Mouse (Mus musculus) liver, embryonic 13.5 days (tissue): ENCODE results near the gene Sucla2. TPM values are rescaled to one million over a fixed set of nuclear protein-coding genes. Genes with fewer than 3 reads are reported as not detected.
"Not testable (repeated sequence)": the region's sequence is repeated elsewhere in the genome, so short reads cannot be mapped to it uniquely, and the experiment has no call there.

Source experiments
- ATAC-seq: fragments of 200-750 bp; cut with Nextera tagmentation; 2 replicates; pipeline ENCODE4 v1.8.0; 2017; ENCODE audit warnings: low read depth, mild to moderate bottlenecking, moderate number of reproducible peaks, moderate library complexity
- DNase-seq: peaks from one replicate; pipeline ENCODE4 v3.0.0; 2022
- H3K27ac ChIP-seq: fragments of 300-500 bp; sonication (generic); 2 replicates; pipeline ENCODE4 v1.5.1; 2015; ENCODE audit warnings: moderate library complexity, mild to moderate bottlenecking, inconsistent platforms
- H3K27me3 ChIP-seq: fragments of 300-500 bp; sonication (generic); 2 replicates; pipeline ENCODE4 v1.6.1; 2015; ENCODE audit warnings: mild to moderate bottlenecking, inconsistent platforms
- H3K36me3 ChIP-seq: fragments of 300-500 bp; sonication (generic); 2 replicates; pipeline ENCODE4 v1.6.1; 2015; ENCODE audit warnings: mild to moderate bottlenecking, inconsistent platforms
- H3K4me1 ChIP-seq: fragments of 300-500 bp; sonication (generic); replicated peaks from 2 replicates; pipeline ENCODE4 v1.6.1; 2015; ENCODE audit warnings: inconsistent platforms
- H3K4me2 ChIP-seq: fragments of 300-500 bp; sonication (generic); 2 replicates; pipeline ENCODE4 v1.6.1; 2015; ENCODE audit warnings: inconsistent platforms, mild to moderate bottlenecking, moderate library complexity
- H3K4me3 ChIP-seq: fragments of 300-500 bp; sonication (generic); replicated peaks from 2 replicates; pipeline ENCODE4 v1.5.1; 2015; ENCODE audit warnings: mild to moderate bottlenecking, inconsistent platforms
- H3K9ac ChIP-seq: fragments of 300-500 bp; sonication (generic); 2 replicates; pipeline ENCODE4 v1.6.1; 2015; ENCODE audit warnings: mild to moderate bottlenecking, inconsistent platforms
- H3K9me3 ChIP-seq: fragments of 300-500 bp; sonication (generic); replicated peaks from 2 replicates; pipeline ENCODE4 v1.6.1; 2016; ENCODE audit warnings: inconsistent platforms
- WGBS: fragments of 180-500 bp; shearing (Covaris S2); methylation state at CpG from one replicate; pipeline ENCODE4 v1.1.7; 2015; ENCODE audit not compliant: insufficient replicate concordance; 5-methylcytosine and 5-hydroxymethylcytosine counted together
- polyA plus RNA-seq: library from polyadenylated mRNA; unstranded; fragments of >200 nt; fragmentation: Nextera tagmentation; extraction: Ambion mirVana; gene quantifications from 2 replicates; pipeline ENCODE4 v1.2.1, GENCODE M21; 2015

The Sucla2 gene
- polyA plus RNA-seq, 1 experiment from 2014 or later: 60.6 TPM

GRCm38 (mm10) chr14:73553122-73553696, 28.1 kb downstream of the Sucla2 start:
- H3K4me1 ChIP-seq: peaks cover 27% of the 10 kb centered on the region
- peak overlapping the region; percentile 67 for H3K27ac ChIP-seq
- peak; percentile 57 for ATAC-seq
- DNase-seq: no peak
- peak overlapping the region; percentile 99 for H3K4me3 ChIP-seq
- H3K9ac ChIP-seq: peak overlapping the region; percentile 96
- H3K9me3 ChIP-seq: no peaks in the 10 kb centered on the region
- H3K4me2 ChIP-seq: peak overlapping the region; percentile 84
- peaks cover 9% of the 10 kb centered on the region for H3K36me3 ChIP-seq
- WGBS: 1% methylated on average over 10 of the region's 10 CpGs
- H3K27me3 ChIP-seq: no peaks in the 10 kb centered on the region

- not testable (repeated sequence) for H3K4me2 ChIP-seq, H3K9me3 ChIP-seq, H3K27me3 ChIP-seq, H3K27ac ChIP-seq, ATAC-seq, H3K4me3 ChIP-seq, DNase-seq, H3K9ac ChIP-seq, H3K4me1 ChIP-seq
- WGBS: 79% methylated on average over 4 of the region's 4 CpGs
- peaks cover 21% of the 10 kb centered on the region for H3K36me3 ChIP-seq
Measured at GRCm38 (mm10) chr14:73569831-73570230, 44.7 kb downstream of the Sucla2 start.

- WGBS: 74% methylated on average over 4 of the region's 4 CpGs
- peaks cover 1% of the 10 kb centered on the region; the same call in 1 of the 2 replicates for H3K4me1 ChIP-seq
- no peak overlapping the region for H3K4me3 ChIP-seq
- H3K9me3 ChIP-seq: no peaks in the 10 kb centered on the region
- H3K4me2 ChIP-seq: no peak overlapping the region
- DNase-seq: no peak
- no peak for ATAC-seq
- no peaks in the 10 kb centered on the region for H3K27me3 ChIP-seq
- H3K9ac ChIP-seq: no peak overlapping the region
- peaks cover 29% of the 10 kb centered on the region for H3K36me3 ChIP-seq
- H3K27ac ChIP-seq: no peak overlapping the region
Measured at GRCm38 (mm10) chr14:73571143-73571542, 46.0 kb downstream of the Sucla2 start.

- Histone ChIP-seq H3K27ac (no peak overlapping the region), H3K4me2 (no peak overlapping the region), H3K4me1 (peaks cover 9% of the 10 kb centered on the region; the same call in 1 of the 2 replicates), H3K27me3 (no peaks in the 10 kb centered on the region), H3K4me3 (no peak overlapping the region), H3K9ac (no peak overlapping the region), H3K36me3 (peaks cover 30% of the 10 kb centered on the region), H3K9me3 (no peaks in the 10 kb centered on the region)
- ATAC-seq (no peak), DNase-seq (no peak)
- 70% methylated on average over 5 of the region's 5 CpGs for WGBS
Measured at GRCm38 (mm10) chr14:73574053-73574452, 48.9 kb downstream of the Sucla2 start.

DNA sequence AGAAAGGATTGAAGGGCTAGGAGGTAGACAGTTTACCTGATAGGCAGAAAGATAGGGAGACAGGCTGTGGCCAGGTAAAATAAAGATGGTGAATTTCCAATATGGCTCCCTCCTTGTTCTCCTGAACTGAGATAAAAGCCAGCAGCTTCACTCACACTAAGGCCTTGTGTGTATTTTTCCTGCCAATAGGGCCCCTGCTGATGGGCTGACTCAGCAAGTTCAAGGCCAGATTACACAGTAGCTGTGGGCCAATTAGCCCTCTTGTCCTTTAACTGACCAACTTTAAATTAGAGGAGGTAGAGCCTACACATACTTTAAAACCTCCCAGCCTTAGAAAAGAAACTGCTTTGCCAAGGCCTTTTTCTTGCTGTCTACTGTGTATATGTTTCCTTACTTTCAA, 51.2 kb downstream of the Sucla2 start:
- Histone ChIP-seq H3K27me3 (no peaks in the 10 kb centered on the region), H3K27ac (no peak overlapping the region), H3K4me2 (no peak overlapping the region), H3K9me3 (no peaks in the 10 kb centered on the region), H3K4me1 (peaks cover 9% of the 10 kb centered on the region; the same call in 1 of the 2 replicates), H3K4me3 (no peak overlapping the region), H3K9ac (no peak overlapping the region), H3K36me3 (peaks cover 29% of the 10 kb centered on the region)
- ATAC-seq: no peak
- no peak for DNase-seq

- Histone ChIP-seq H3K9me3 (no peaks in the 10 kb centered on the region), H3K4me3 (no peak overlapping the region), H3K4me1 (no peaks in the 10 kb centered on the region), H3K9ac (no peak overlapping the region), H3K36me3 (peaks cover 23% of the 10 kb centered on the region), H3K27me3 (no peaks in the 10 kb centered on the region), H3K4me2 (no peak overlapping the region), H3K27ac (no peak overlapping the region)
- 58% methylated on average over 1 of the region's 1 CpGs for WGBS
- no peak for DNase-seq
- no peak for ATAC-seq
Measured at GRCm38 (mm10) chr14:73588080-73588479, 63.0 kb downstream of the Sucla2 start.

DNA sequence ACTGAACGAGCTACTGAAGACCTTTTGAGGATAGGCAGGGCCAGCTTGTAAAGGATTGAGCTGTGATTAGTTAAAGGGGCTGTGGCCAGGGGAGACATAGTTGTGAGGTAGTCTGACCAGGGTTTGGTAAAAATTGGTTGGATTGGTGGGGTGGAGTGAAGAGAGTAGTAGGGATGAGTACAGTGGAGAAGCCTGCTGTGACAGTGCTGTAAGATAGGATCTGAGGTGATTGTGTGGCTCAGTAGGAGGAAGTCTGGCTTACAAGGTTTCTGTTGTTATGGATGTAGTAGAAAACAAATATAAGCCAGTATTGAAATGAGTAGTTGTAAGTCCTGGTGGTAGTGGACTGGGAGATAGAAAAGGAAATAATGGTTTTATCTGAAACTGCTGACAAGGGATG, 67.0 kb downstream of the Sucla2 start:
- Histone ChIP-seq H3K4me2 (no peak overlapping the region), H3K27me3 (no peaks in the 10 kb centered on the region), H3K4me1 (no peaks in the 10 kb centered on the region), H3K4me3 (no peak overlapping the region), H3K36me3 (peaks cover 36% of the 10 kb centered on the region), H3K27ac (no peak overlapping the region), H3K9ac (no peak overlapping the region), H3K9me3 (no peaks in the 10 kb centered on the region)
- ATAC-seq (no peak), DNase-seq (no peak)
- 70% methylated on average over 1 of the region's 1 CpGs for whole genome bisulfite sequencing

DNA sequence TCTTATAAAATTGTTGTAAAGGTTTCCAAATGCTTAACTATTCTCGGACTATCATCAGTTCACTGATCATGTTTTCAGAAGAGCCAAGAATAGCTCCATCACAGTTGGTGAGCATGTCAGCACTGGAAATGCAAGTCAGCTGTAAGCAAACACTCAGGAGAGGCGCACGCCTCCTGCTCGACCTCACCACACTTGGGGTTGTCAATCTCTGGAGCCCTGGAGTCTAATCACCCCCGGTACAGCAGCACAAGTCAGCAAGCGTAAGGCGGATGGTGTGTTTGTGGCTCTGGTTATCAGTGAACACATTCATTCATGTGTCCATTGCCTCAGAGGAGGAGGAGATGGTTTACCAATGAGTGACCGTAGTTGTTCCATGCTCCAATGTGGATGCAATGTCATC, 74.6 kb downstream of the Sucla2 start:
- H3K4me2 ChIP-seq: no peak overlapping the region

DNA sequence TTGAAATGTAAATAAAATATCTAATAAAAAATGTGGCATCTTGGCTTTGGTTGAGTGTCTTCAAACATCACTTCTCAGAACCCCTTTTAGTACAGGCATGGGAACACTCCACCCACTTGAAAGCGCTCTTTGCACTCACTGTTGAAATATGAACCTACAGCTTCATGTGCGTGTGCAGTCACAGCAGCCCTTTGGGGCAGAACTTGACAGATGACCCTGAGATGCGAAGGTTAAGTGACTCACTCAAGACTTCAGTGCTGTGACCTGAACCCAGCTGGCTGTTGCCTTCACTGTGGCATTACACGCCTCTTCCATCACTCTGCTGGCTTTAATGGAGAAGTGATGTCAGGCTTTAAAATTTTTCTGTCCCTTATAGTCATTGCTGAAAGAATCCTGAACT, 82.6 kb downstream of the Sucla2 start:
- 70% methylated on average over 4 of the region's 4 CpGs for WGBS

More for the DNA sequence above, 74.6 kb downstream of the Sucla2 start:
- WGBS: 27% methylated on average over 8 of the region's 8 CpGs
- Histone ChIP-seq H3K9me3 (no peaks in the 10 kb centered on the region), H3K4me3 (no peak overlapping the region), H3K4me1 (peaks cover 14% of the 10 kb centered on the region), H3K36me3 (peaks cover 46% of the 10 kb centered on the region), H3K27me3 (no peaks in the 10 kb centered on the region), H3K9ac (no peak overlapping the region), H3K27ac (no peak overlapping the region)
- peak; percentile 95 for ATAC-seq
- DNase-seq: peak; percentile 59

GRCm38 (mm10) chr14:73608668-73609481, 83.8 kb downstream of the Sucla2 start:
- H3K4me2 ChIP-seq: no peak overlapping the region
- no peak overlapping the region for H3K27ac ChIP-seq
- no peak for ATAC-seq
- no peaks in the 10 kb centered on the region for H3K27me3 ChIP-seq
- no peak overlapping the region for H3K4me3 ChIP-seq
- 22% methylated on average over 11 of the region's 11 CpGs for WGBS
- H3K9me3 ChIP-seq: no peaks in the 10 kb centered on the region
- H3K9ac ChIP-seq: no peak overlapping the region
- DNase-seq: no peak
- no peaks in the 10 kb centered on the region for H3K36me3 ChIP-seq
- no peaks in the 10 kb centered on the region for H3K4me1 ChIP-seq

More for the DNA sequence above, 82.6 kb downstream of the Sucla2 start:
- Histone ChIP-seq H3K27ac (no peak overlapping the region), H3K27me3 (no peaks in the 10 kb centered on the region), H3K36me3 (0 out of 2 replicates have a peak, but pooled peaks cover 4% of the 10 kb centered on the region), H3K4me2 (no peak overlapping the region), H3K4me3 (no peak overlapping the region), H3K9ac (no peak overlapping the region), H3K4me1 (no peaks in the 10 kb centered on the region), H3K9me3 (no peaks in the 10 kb centered on the region)
- ATAC-seq (no peak), DNase-seq (no peak)

GRCm38 (mm10) chr14:73614961-73615360, 89.8 kb downstream of the Sucla2 start:
- not testable (repeated sequence) for H3K4me1 ChIP-seq, H3K4me3 ChIP-seq, H3K9ac ChIP-seq, H3K27ac ChIP-seq, H3K36me3 ChIP-seq, ATAC-seq, H3K9me3 ChIP-seq, H3K4me2 ChIP-seq, DNase-seq, H3K27me3 ChIP-seq
- WGBS: 45% methylated on average over 1 of the region's 1 CpGs

- no peak for DNase-seq
- no peak overlapping the region for H3K4me3 ChIP-seq
- no peaks in the 10 kb centered on the region for H3K36me3 ChIP-seq
- WGBS: 54% methylated on average over 3 of the region's 3 CpGs
- ATAC-seq: no peak
- no peaks in the 10 kb centered on the region for H3K9me3 ChIP-seq
- no peak overlapping the region for H3K27ac ChIP-seq
- no peaks in the 10 kb centered on the region for H3K27me3 ChIP-seq
- no peaks in the 10 kb centered on the region for H3K4me1 ChIP-seq
- no peak overlapping the region for H3K9ac ChIP-seq
- H3K4me2 ChIP-seq: no peak overlapping the region
Measured at GRCm38 (mm10) chr14:73620880-73621279, 95.8 kb downstream of the Sucla2 start.
